Mouse (Mus musculus) heart, postnatal 0 days (tissue): ENCODE results near the gene Ndufs3.

Experiments
- CTCF ChIP-seq: IDR thresholded peaks from 2 replicates; pipeline ENCODE4 v1.5.1; 2016; ENCODE audit warnings: antibody characterized with exemption, control low read depth, low read depth
- EP300 ChIP-seq: IDR thresholded peaks from 2 replicates; pipeline ENCODE4 v1.6.1; 2016; ENCODE audit warnings: antibody characterized with exemption, low read depth

- TF ChIP-seq CTCF (no peak), EP300 (no peak)
These were observed 27.6 kb upstream of the Ndufs3 start for GRCm38 (mm10) chr2:90932273-90932672.
